Mouse (Mus musculus) lung, embryonic 14.5 days (tissue): ENCODE data around the gene Eif4ebp2. TPM values are rescaled to one million over a fixed set of nuclear protein-coding genes. Genes with fewer than 3 reads are reported as not detected.

Source experiments
- ATAC-seq: fragments of 200-750 bp; cut with Nextera tagmentation; 2 replicates; pipeline ENCODE4 v1.8.0; 2017; ENCODE audit warnings: mild to moderate bottlenecking, moderate TSS enrichment, moderate library complexity; ENCODE audit not compliant: insufficient read depth
- DNase-seq: peaks from one replicate; pipeline ENCODE4 v3.0.0-alpha.2; 2015
- H3K27ac ChIP-seq: fragments of 300-500 bp; sonication (generic); 2 replicates; pipeline ENCODE4 v1.5.1; 2014; ENCODE audit warnings: low read depth, mild to moderate bottlenecking, moderate library complexity
- H3K27me3 ChIP-seq: fragments of 300-500 bp; sonication (generic); 2 replicates; pipeline ENCODE4 v1.6.1; 2014; ENCODE audit warnings: low read length, control low read depth; ENCODE audit not compliant: insufficient read depth
- H3K36me3 ChIP-seq: fragments of 300-500 bp; sonication (generic); 2 replicates; pipeline ENCODE4 v1.6.1; 2014; ENCODE audit warnings: control low read depth; ENCODE audit not compliant: insufficient read depth
- H3K4me1 ChIP-seq: fragments of 300-500 bp; sonication (generic); 2 replicates; pipeline ENCODE4 v1.6.1; 2014; ENCODE audit warnings: antibody characterized with exemption, control low read depth; ENCODE audit not compliant: insufficient read depth
- H3K4me2 ChIP-seq: fragments of 300-500 bp; sonication (generic); 2 replicates; pipeline ENCODE4 v1.6.1; 2014; ENCODE audit warnings: mild to moderate bottlenecking
- H3K4me3 ChIP-seq: fragments of 300-500 bp; sonication (generic); 2 replicates; pipeline ENCODE4 v1.5.1; 2014; ENCODE audit warnings: low read depth, low read length
- H3K9ac ChIP-seq: fragments of 300-500 bp; sonication (generic); 2 replicates; pipeline ENCODE4 v1.6.1; 2014
- H3K9me3 ChIP-seq: fragments of 300-500 bp; sonication (generic); 2 replicates; pipeline ENCODE4 v1.6.1; 2016; ENCODE audit warnings: low read depth, low read length, control low read depth
- CTCF ChIP-seq: IDR thresholded peaks from 2 replicates; pipeline ENCODE4 v1.5.1; 2016; ENCODE audit warnings: antibody characterized with exemption, low read depth
- WGBS: fragments of 180-500 bp; shearing (Covaris S2); extraction: QIAGEN DNeasy Blood & Tissue Kit; methylation state at CpG from one replicate; pipeline ENCODE4 v1.1.7; 2014; 5-methylcytosine and 5-hydroxymethylcytosine counted together
- polyA plus RNA-seq: library from polyadenylated mRNA; unstranded; fragments of >200 nt; fragmentation: Nextera tagmentation; extraction: Ambion mirVana; gene quantifications from 2 replicates; pipeline ENCODE4 v1.2.1, GENCODE M21; 2014

Gene Eif4ebp2
- polyA plus RNA-seq, 1 experiment from 2014 or later: 57.4 TPM

- Histone ChIP-seq H3K9me3 (no peaks in the 10 kb centered on the region), H3K9ac (no peak overlapping the region), H3K27ac (no peak overlapping the region), H3K4me1 (no peaks in the 10 kb centered on the region), H3K4me2 (no peak overlapping the region), H3K36me3 (no peaks in the 10 kb centered on the region), H3K4me3 (no peak overlapping the region), H3K27me3 (peaks cover 19% of the 10 kb centered on the region)
- no peak for TF ChIP-seq CTCF
- ATAC-seq: peak; percentile 44; the same call in 1 of the 2 replicates
- WGBS: 14% methylated on average over 21 of the region's 21 CpGs
- DNase-seq: no peak
These were observed 39.4 kb downstream of the Eif4ebp2 start for GRCm38 (mm10) chr10:61412910-61413625.

DNA sequence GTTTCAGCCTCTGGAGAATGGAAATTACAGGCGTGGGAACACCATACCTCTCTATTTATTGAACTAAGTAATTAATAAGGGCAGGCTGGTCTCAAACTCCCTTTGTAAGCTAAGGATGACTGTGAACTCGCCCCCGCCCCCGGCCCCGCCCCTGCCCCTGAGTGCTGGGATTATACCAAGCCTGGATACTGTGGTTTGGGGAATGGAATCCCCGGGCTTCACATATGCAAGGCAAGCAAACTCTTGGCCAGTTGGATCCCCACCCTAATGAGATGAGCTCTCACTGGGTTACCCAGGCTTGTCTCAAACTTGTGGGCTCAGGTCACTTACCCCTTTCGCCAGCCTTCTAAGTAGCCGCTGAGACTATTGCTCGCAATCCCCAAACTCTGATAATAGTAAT lies 42.3 kb downstream of the Eif4ebp2 start:
- Histone ChIP-seq H3K27ac (no peak overlapping the region), H3K9ac (no peak overlapping the region), H3K36me3 (no peaks in the 10 kb centered on the region), H3K9me3 (no peaks in the 10 kb centered on the region), H3K4me2 (no peak overlapping the region), H3K27me3 (no peaks in the 10 kb centered on the region), H3K4me1 (no peaks in the 10 kb centered on the region), H3K4me3 (no peak overlapping the region)
- 28% methylated on average over 9 of the region's 9 CpGs for WGBS
- ATAC-seq: no peak
- TF ChIP-seq CTCF: no peak
- DNase-seq: no peak

GRCm38 (mm10) chr10:61409776-61410175 lies 42.7 kb downstream of the Eif4ebp2 start:
- Histone ChIP-seq H3K4me3 (no peak overlapping the region), H3K4me1 (no peaks in the 10 kb centered on the region), H3K27ac (no peak overlapping the region), H3K9me3 (no peaks in the 10 kb centered on the region), H3K36me3 (no peaks in the 10 kb centered on the region), H3K9ac (no peak overlapping the region), H3K27me3 (no peaks in the 10 kb centered on the region), H3K4me2 (no peak overlapping the region)
- WGBS: 2% methylated on average over 4 of the region's 4 CpGs
- DNase-seq (no peak), ATAC-seq (no peak)
- no peak for TF ChIP-seq CTCF

GRCm38 (mm10) chr10:61405958-61406357 lies 46.5 kb downstream of the Eif4ebp2 start:
- Histone ChIP-seq H3K4me2 (peak overlapping the region; percentile 3; the same call in 1 of the 2 replicates), H3K9ac (no peak overlapping the region), H3K4me1 (no peaks in the 10 kb centered on the region), H3K36me3 (no peaks in the 10 kb centered on the region), H3K27ac (no peak overlapping the region), H3K9me3 (no peaks in the 10 kb centered on the region), H3K4me3 (no peak overlapping the region), H3K27me3 (no peaks in the 10 kb centered on the region)
- DNase-seq: no peak
- no peak for ATAC-seq
- no peak for TF ChIP-seq CTCF
- 11% methylated on average over 10 of the region's 10 CpGs for WGBS

DNA sequence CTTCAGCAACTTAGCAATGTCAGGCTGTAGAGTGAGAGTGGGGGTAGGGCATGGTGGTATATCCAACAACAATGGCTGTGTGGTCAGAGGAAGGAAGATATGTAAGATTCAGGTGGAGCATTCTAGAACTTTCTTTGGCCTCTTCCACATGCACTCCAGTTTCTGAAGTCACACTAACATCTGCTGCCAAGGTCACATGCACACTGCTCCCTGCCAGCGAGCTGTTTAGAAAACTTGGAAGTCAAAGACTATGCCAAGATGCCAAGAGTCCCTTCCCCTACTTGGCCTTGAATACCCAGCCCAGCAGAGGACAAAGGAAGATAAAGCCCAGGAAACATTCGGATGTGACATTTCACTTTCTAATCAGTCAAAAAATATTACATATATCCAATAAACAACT lies 49.5 kb downstream of the Eif4ebp2 start:
- Histone ChIP-seq H3K4me2 (no peak overlapping the region), H3K27ac (no peak overlapping the region), H3K9me3 (no peaks in the 10 kb centered on the region), H3K36me3 (no peaks in the 10 kb centered on the region), H3K4me3 (no peak overlapping the region), H3K9ac (no peak overlapping the region), H3K27me3 (no peaks in the 10 kb centered on the region), H3K4me1 (no peaks in the 10 kb centered on the region)
- TF ChIP-seq CTCF: no peak
- ATAC-seq: no peak
- WGBS: 78% methylated on average over 2 of the region's 2 CpGs
- no peak for DNase-seq

GRCm38 (mm10) chr10:61402480-61402879 lies 50.0 kb downstream of the Eif4ebp2 start:
- no peak overlapping the region for H3K4me2 ChIP-seq
- H3K27ac ChIP-seq: no peak overlapping the region
- no peak overlapping the region for H3K4me3 ChIP-seq
- no peaks in the 10 kb centered on the region for H3K4me1 ChIP-seq
- H3K27me3 ChIP-seq: no peaks in the 10 kb centered on the region
- DNase-seq: no peak
- no peak overlapping the region for H3K9ac ChIP-seq
- no peaks in the 10 kb centered on the region for H3K36me3 ChIP-seq
- H3K9me3 ChIP-seq: no peaks in the 10 kb centered on the region
- no peak for ATAC-seq
- peak; percentile 61 for TF ChIP-seq CTCF
- 75% methylated on average over 5 of the region's 5 CpGs for WGBS

DNA sequence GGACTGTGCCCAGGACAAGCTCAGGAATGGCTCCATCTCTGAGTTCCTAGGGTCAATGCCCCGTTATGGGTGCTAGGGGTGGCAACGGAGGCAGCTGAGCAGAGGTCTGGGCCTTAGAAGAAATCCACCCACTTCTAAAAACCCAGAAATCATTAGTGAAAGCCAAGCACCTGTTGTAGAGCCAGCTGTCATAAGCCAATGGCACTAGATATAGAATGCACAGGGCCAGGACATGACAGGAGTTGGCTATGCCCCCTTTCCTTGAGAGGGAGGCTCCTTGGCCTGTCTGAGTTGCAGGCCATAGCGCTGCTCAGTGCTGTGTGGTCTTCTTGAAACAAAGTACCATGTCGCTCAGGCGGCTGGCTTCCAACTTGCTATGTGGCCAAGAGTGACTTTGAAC lies 52.1 kb downstream of the Eif4ebp2 start:
- H3K4me1 ChIP-seq: no peaks in the 10 kb centered on the region
- no peaks in the 10 kb centered on the region for H3K27me3 ChIP-seq
- WGBS: 81% methylated on average over 5 of the region's 5 CpGs
- H3K4me2 ChIP-seq: no peak overlapping the region
- TF ChIP-seq CTCF: no peak
- H3K9ac ChIP-seq: no peak overlapping the region
- H3K4me3 ChIP-seq: no peak overlapping the region
- no peaks in the 10 kb centered on the region for H3K9me3 ChIP-seq
- no peaks in the 10 kb centered on the region for H3K36me3 ChIP-seq
- ATAC-seq (no peak), DNase-seq (no peak)
- H3K27ac ChIP-seq: no peak overlapping the region
